Comparison of ENCODE assay signal across 13 mouse cellular contexts in genomic region chr15:67950281-67951040, GRCm38 (mm10).
DNase-seq lines count a peak whose midpoint lies in the region; ATAC-seq lines count a peak whose summit lies in the region.
"Had no signal": no experiment of that assay in that cellular context is flagged by ENCODE, and none has a peak within 500 bp of the region (broad histone marks: within the 10 kb centered on the region; RNA-seq: fewer than 3 reads in every experiment).

No protein-coding gene starts in this region.

- intact Hi-C loops in left cerebral cortex, postnatal 4 days (cut with DNase I) = no loop called here

- ATAC-seq in frontal cortex, adult (ENCODE audit: low TSS enrichment) = peak; percentile 73
- ATAC-seq: hindbrain, embryonic 16.5 days had no signal

- no peak for DNase-seq in frontal cortex, postnatal 25 days (ENCODE audit: low spot score in 2 of 2)
- DNase-seq in right cerebral cortex, adult 18-20 months = peak; percentile 38
- no peak for DNase-seq in right cerebral cortex, postnatal 4 days
- DNase-seq in cerebellum, adult 9-10 months = peak; percentile 78
- peak; percentile 13 for DNase-seq in left cerebral cortex, postnatal 4 days
- DNase-seq in ovary, postnatal 14 days (ENCODE audit: low spot score) = no peak
- no peak for DNase-seq in urinary bladder, postnatal 25 days (ENCODE audit: low spot score)
- DNase-seq: adrenal gland, postnatal 14 days; B cell, adult 2 months; heart, adult 11 months; lung, postnatal 36 days had no signal

Comparison
In these comparisons a context has a peak if more than half of its experiments do, and no peak if none do; other contexts are left out.
1. DNase-seq: peak in right cerebral cortex, adult 18-20 months (single experiment), cerebellum, adult 9-10 months (single experiment) and left cerebral cortex, postnatal 4 days (single experiment); none in frontal cortex, postnatal 25 days (0 of 2), right cerebral cortex, postnatal 4 days (single experiment), ovary, postnatal 14 days (single experiment) and urinary bladder, postnatal 25 days (single experiment).